Mouse (Mus musculus) lung, adult 18-20 months (tissue): ENCODE data around the gene Olfr1417.
"Not testable (repeated sequence)": the region's sequence is repeated elsewhere in the genome, so short reads cannot be mapped to it uniquely, and the experiment has no call there.

Experiments
- DNase-seq, 2 experiments: peaks; one replicate each; pipeline ENCODE4 v3.0.0; 2022; ENCODE audit warnings: mixed read lengths in 2 of 2

The Olfr1417 gene

DNA sequence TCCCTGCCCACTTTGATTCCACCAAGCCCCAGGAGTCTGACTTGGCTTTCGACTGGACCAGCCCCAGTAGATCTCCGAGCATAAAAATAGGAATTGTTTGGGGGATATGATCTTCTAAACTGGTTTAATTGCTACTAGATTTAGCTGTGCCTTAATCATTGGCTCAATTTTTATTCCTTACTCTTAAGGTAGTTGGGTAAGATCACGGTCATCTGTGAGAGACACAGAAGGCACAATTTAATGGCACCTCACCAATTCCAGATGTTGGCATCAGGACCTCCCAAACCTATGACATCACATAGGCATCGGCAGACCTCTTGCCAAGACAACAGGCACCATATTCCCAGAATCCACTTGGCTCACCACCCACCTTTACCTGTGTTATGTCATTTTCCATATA lies at the start of gene Olfr1417:
Gene Olfr1417 (minus strand): TSS at position 101 of the 400 bp plus-strand sequence.
- no peak for DNase-seq

DNA sequence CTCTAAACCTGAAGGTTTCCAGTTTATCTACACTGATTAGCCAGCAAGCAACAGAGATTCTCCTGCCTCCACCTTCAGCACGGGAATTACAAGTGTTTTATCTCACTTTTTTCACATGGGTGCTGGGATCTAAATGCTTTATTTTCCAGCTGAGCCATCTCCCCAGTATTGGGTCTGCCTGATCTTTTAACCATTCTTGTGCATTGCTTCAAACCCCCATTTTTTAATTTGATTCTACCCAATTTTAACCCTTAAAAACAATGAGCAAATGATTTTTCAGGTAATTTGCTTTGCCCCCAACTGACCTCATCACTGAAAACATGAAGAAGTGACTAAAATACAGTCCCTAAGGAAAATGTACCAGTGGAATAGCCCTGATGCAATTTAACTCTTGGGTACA lies 47.2 kb upstream of the Olfr1417 start, which contains the start of gene Olfr1420:
Gene Olfr1420 (plus strand): TSS at position 301 of the 400 bp plus-strand sequence.
- DNase-seq = no peak

DNA sequence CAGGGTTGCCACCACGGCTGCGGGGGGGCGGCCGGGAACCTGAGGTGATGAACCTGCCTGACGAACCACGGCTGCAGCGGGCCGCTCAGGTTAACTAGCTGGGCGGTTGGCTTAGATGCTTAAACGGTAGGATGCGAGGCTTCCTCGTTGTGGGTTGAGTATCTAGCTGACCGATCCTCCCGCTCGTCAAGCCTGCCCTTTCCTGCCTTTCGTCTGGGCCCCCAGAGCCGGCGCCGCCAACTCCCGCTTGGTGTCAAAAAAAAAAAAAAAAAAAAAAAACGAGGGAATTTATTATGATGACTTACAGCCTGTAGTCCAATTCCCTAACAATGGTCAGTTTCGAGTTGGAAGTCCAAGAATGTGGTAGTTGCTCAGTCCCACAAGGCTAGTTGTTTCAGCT lies 39.4 kb upstream of the Olfr1417 start:
- DNase-seq = not testable (repeated sequence)

DNA sequence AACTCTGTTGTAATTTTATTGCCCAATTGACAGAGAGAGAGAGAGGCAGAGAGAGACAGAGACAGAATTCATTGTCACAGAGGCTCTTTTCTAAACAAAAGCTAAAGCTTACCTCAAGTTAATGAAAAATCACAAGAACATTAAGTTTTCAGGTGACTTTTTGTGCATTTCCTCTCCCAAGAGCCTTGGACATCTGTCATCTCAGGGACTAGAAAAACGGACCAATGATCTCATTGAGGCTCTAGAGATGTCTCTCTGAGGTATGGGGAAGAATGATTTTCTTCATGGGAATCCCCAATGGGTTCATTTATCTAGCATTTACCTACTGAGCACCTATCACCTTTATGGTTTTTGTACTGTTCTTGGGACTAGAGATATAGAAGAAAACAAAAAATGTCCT lies 36.0 kb upstream of the Olfr1417 start, which contains the start of gene Olfr1419:
Gene Olfr1419 (minus strand): TSS at position 101 of the 400 bp plus-strand sequence.
- no peak for DNase-seq

DNA sequence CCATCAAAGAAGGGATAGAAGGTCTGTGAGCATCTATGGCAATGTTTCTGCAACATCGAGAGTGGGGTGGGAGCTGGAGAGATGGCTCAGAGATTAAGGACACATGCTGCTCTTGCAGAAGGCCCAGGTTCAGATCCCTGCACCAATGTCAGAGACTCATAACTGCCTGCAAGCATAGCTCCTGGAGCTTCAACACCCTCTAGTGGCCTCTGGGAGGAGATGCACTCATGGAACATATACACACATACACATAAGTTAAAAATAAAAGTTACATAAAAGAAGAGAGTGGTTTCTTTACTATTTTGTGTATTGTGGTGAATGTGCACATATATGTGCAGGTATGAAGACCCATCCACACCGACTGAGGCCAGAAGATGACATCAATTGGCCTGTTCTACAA lies 28.8 kb upstream of the Olfr1417 start:
- DNase-seq = no peak

DNA sequence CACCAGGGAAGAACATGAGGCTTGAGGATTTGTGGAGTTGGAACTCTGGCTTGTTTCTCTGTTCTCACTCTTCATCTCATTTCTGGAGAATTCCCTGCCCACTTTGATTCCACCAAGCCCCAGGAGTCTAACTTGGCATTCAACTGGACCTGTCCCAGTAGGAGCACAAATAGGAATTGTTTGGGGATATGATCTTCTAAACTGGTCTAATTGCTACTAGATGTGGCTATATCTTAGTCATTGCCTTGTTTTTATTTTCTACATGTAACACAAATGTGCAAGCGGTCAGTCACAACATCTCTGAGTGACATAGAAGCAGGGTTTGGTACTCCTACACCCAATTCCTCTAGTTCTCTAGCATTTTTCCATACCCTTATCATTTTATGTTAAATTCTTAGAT lies 21.9 kb upstream of the Olfr1417 start, which contains the start of gene Olfr1418:
Gene Olfr1418 (minus strand): TSS at position 101 of the 400 bp plus-strand sequence.
- DNase-seq = no peak

DNA sequence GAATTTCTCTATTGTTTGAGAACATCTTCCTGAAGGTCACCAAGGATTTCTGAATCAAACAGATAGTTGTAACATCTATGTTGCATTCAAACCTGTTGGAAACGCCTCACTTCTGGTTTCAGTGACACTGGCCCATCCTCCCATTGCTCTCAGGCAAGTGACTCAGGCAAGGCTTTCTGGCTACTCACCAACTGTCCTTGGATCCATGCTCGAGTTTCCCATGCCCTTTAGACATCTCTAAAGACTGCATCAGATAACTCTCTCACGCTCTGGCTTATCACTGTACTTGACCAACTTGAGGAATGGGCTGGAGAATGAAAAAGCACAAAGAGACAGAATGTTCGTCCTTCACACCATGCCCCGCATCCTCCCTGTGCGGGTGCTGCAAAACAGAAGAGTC lies 17.5 kb upstream of the Olfr1417 start:
- no peak for DNase-seq

DNA sequence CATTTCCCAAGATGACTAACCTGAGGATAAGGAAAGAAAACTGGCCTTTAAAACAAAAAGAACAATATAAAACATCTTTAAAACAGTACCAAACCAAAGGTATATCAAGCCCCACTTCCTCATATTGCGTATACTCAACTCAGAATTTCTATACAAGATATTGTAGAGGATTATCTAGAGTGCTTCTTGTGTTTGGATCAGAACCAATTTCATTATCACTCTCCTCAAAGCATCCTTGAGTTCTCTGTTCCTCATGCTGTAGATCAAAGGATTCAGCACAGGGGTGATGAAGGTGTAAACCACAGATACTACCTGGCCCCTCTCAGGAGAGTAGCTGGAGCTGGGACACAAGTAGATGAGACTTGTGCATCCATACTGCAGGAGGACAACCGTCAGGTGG lies 15.8 kb upstream of the Olfr1417 start:
- no peak for DNase-seq

DNA sequence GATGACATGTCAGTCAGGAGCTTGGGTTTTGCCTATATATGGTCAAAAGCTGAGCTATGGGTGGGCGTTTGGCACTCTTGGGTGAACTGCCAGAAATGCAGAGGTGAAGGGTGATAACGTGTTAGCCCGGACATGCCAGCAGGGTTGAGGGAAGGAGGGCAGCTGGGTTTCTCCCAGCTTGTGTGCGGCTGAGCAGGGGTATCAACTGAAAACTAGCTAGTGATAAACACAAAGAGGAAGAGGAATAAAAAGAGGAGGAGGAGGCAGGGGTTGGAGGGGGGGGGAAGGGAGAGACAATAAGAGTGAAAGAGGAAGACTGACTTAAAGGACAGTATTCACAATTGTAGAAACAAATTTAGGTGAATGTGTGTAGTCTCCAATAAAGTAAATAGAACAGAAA lies 13.6 kb upstream of the Olfr1417 start:
- no peak for DNase-seq

DNA sequence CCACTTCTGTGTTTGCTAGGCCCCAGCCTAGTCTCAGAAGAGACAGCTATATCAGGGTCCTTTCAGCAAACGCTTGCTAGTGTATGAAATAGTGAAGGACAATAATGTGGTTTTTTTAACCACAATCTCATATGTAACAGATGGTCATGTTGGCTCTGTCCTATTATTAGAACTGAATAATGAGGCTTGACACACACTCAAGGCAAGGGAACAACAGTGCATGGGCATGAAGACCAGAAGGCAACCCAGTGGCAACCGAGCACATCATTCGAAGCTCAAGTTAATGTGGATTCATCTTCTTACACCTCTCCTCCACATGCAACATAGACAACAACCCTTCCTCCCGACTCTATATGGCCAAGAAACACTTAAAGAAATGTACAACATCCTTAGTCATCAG lies 7.3 kb upstream of the Olfr1417 start:
- no peak for DNase-seq

DNA sequence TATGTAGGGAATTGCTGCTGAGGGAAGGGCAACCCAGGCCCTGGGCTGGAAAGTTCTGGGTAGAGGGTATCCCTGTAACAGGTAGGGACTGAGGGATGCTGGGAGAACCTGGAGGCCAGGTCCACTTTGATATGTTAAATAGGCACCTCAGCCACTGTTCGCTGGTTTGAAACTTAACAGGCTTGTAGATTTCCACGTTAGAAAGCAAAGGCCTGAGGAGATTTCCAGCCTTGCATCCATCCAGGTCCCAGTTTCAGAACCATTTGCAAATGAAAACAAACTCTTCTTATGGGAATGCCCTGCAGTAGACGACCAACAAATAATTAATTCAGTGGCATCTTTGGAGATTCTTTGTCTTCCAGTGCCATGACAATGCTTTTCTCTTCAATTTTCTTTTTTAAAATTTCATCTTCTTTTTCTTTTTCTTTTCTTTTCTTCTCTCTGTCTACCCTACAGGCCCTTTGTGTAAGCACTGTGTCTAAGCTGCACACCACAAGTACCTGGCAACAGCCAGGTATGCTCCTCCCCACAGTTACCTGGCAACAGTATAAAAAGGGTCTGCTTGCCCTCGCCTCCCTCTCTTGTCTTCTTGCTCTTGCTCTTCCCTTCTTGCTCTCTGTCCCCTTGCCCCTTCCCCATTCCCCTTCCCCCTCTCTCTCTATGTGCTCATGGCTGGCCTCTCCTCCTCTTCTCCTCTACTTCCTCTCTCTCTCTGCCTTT lies 15.5 kb downstream of the Olfr1417 start:
- DNase-seq = no peak

DNA sequence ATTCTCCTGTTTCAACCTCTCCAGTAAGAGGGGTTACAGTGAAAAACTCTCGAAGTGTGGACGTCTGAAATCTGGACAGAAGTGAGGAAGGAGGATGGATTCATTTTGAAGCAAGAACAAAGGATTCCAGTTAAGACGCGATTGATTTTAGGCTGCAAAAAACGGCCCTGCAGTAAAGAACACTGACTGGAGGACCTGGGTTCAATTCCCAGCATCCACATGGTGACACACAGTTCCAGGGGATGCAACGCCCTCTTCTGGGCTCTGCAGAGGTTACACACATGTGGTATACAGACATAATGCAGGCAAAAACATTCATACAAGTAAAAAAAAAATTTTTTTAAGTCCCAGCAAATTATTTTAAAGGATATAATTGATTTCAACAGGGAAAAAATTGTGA lies 18.8 kb downstream of the Olfr1417 start:
- no peak for DNase-seq

DNA sequence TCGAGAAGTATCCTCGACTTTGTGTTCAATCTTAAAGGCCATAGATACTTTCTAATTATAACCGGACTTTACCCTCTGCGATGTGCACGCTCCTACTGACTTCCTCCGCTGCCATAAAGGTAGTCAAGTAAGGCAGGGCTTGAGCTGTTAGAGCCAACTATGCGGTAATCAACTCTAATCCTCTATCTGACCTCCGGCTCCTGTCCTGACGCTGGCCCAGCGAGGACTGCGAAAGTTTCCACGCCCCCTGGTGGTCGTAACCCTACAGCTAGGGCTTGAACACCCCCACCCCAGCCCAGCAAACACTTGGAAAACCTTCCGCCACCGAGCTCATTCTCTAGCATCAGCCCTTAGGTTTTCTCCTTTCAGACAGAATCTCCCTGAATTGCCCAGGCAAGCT lies 19.2 kb downstream of the Olfr1417 start:
- DNase-seq = peak; percentile 84 to 90

DNA sequence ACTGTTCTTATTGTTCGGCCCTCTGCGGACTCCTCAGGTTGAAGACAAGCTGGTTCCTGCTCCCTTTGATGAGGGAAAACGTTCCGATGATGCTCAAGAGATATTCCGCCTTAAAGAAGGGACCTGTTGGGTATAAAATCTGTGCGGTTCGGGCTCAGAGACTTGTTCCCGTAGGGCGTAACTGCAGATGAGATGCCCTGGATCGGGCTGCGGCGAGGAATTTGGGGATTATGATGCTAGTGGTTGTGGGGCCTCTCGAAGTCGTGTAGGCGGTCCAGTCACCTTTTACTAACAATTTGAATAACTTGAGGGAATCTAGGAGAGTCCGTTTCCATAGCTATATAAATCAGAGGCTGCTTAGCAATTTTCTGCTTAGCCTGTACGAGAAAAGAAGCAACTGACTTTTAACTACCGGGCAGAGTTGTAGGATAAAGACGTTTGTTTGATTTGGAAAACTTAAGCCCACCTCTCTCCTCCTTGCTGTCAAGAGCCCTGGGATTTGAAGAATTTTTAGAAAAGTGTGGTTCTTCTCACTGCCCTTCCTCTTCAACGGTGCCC lies 19.8 kb downstream of the Olfr1417 start, which contains the start of gene Stx3:
Gene Stx3 (minus strand): TSS at position 261 of the 558 bp plus-strand sequence.
- DNase-seq = no peak

DNA sequence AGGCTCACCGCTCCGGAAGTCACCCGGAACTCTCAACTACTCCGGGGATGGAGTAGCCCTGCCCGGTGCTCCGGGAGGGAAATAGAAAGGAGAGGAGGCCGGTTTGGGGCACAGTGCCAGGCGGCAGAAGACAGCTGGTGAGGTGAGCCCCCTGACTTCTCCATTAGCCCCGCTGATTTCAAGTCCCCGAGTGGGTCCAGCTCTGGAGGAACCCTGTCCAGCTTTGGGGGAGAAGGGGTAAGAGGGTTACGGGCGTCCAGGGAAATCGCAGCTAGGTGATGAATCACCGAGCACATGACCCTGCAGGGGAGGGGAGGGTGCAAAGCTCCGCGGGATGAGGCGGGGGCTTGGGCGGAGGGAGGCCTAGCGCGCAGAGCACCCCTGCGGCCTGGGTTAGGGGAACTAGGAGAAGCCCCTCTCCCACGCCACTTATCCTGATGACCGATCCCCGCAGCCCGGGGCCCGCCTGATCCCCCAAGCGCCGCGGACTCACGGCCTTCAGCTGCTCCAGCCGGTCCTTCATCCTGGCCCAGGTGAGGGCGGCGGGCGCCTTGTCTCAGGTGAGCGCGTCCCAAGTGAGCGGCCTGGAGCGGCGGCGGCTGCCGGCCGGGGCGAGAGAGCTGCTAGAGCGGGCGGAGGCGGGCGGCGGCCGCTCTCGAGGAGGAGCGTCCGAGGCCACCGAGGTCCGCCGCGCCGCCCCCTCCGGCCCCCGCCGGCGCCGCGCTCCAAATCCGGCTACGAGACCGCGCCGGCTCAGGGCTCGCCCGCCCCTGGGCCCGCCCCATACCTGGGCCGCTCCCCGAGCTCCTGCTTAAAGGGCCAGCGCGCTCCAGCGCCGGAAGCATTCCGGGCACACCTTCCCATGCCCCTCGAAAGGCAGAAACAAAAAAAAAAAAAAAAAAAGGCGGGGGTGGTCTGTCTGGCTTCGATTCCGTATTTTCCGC lies 20.5 kb downstream of the Olfr1417 start:
- peak; percentile 79 to 85 for DNase-seq

DNA sequence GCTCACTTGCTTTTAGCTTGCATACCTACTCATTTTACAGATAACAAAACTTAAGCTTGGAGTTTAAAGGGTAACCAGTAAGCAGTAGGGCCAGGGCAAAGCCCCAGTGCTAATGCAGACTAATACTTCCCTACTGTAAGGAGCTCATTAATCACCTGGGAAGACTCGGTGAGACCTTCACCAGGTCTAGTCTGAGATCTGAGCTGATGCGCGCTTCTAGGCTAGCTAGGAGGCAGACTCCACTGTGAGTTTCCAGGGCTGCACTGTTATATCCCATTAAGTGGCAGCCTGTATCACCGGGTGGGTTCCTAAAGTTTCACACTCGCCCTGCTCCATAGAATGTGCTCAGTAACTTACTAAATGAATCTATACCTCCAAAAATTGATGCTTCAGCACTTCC lies 21.4 kb downstream of the Olfr1417 start:
- DNase-seq = no peak

DNA sequence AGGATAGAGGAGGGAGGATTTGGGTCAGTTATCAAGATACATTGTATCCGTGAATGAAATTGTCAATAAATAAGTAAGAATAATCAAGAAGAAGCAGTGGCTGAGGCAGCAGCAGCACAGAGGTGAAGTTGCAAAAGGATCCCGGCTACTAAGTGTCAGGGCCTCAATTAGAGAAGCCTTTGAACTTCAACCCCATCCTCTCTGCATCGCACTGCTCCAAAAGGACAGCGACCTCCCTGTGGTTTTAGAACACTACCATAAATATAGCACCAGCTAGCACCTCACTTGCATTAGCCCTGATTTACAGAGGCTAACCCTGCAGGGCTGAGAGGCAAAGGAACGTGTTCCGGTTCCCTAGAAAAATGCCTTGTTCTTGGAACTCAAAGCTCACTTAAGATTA lies 22.3 kb downstream of the Olfr1417 start:
- no peak for DNase-seq

DNA sequence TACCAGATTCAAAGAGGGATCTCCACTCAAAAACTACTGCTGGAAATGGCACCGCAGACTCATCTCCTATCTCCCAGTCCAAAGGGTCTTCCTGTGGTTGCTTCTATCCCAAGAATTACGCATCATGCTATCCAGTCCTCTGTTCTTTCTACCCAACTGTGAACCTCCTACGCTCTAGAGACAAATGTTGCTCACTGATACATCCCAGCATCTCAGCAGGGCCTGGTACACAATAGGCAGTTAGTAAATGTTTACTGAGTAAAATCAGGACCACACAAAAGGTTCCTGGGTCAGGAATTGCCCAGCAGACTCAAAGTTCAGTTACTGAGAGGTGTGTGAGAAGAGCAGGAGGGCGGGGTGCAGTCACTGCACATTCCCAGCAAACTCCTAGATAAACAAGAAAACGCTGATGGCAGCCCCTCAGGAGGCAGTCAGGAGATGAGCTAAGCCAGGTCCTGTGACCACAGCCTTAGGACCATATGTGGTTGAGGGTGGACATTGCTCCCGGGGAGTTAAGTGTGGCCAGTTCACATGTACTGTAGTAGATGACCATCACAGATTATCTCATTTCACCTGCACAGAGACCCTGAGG lies 24.2 kb downstream of the Olfr1417 start:
- no peak for DNase-seq

DNA sequence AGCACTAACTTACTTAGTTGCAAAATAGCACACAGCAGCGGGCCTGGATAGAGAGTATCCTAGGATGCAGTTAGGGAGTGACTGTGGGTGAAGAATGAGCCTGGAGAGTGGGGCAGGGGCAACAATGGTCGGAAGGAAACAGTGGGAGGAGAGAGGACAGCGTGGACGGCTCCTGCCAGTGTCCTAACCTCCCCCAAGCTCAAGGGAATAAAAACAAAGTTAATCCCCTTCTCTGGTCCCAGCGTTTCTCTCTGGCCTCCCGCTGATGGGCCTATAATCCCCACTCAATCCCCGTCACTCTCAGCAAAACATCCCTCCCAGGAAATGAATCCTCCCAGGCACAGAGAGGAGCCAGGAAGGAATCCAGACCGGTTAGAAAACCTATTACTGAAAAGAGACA lies 25.4 kb downstream of the Olfr1417 start:
- DNase-seq = peak in 1 of 2 experiments; percentile 24

DNA sequence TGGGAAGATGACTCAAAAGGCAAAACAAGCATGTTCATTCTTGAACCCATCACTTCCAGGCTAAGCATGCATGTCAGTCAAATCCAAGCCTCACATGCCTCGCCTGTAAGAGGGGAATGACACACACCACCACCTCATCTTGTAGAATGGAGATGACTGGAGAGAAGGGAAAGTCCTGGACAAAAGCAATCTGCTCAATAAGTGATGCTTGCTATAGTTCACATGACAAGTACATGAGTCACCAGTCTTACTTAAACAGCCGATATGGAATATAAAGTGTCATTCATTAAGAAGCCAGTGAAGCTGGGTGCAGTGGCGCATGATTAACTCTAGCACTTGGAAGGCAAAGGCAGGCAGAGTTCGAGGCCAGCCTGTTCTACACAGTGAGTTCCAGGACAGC lies 25.9 kb downstream of the Olfr1417 start:
- DNase-seq = no peak

DNA sequence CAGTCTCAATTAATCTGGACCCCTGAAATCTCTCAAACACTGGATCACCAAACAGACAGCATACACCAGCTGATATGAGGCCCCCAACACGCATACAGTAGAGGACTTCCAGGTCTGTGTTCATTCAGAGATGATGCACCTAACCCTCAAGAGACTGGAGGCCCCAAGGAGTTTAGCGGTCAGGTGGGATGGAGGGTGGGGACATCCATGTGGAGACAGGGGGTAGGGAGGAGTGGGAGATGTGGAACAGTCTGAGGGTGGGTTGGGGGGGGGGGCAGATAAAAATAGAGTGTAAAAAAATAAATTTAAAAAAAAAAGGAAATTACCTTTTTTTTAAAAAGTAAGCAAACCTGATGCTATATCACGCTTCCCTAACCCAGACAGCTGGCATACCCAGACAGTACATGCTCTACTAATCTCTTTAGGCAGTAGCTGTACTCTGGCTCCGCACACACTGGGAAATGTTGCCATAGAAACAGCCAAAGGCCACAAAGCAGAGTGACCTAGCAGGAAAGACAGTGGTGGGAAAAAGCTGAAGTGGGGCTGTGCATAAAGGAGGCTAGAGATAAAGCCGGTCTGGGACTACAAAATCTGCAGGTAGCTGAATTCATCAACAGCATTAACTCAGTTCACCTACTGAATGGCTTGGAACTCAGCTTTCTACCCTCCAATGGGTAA lies 27.2 kb downstream of the Olfr1417 start:
- DNase-seq = no peak

DNA sequence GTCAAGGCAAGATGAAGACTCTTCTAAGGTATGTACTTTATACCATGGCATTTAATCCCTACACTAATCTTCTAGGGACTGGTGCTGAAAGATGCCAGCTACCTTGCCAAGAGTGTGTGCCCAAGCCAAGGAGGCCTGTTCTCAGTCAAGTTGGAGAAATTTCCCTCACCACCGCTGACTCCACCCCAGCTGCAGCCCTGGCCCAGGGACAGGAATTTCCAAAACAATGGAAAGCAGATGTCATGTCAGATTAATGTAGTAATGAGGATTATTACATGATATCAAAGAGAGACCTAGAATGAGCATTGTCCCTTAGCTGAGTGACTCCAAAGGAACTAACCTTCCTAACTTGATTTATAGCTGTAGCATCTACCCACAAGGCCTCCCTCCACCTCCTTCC lies 28.2 kb downstream of the Olfr1417 start:
- DNase-seq = peak; percentile 61 to 75
